Mouse (Mus musculus): ENCODE data around the gene Lpp.

DNA sequence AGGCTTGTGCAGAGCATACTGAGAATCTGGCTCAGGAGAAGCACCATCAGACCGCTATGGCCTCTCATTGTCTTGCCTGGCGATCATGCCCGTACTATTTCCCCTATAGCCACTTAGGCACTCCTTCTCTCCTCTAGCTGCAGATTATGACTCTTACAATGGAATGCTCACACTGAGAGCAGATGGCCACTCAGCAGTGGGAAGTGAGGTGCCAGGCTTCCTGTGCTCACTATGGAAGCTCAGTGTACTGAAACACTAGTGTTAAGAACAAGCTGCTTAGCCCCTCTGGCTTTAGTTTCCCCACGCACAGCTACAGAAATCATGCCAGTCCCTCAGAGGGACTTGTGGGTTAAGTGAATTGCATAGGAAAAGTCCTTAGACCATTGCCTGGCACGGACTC lies 2.7 kb upstream of the Lpp start:
- no peak for TF ChIP-seq CTCF (IDR thresholded peaks at IDR 0.05; ENCODE audit: insufficient read depth, low read length)
- TF ChIP-seq POLR2A (IDR thresholded peaks at IDR 0.05; ENCODE audit: borderline replicate concordance, extremely low read depth, low read depth, low read length), result no peak

Measured in lung, adult 2 months (tissue).